8 mouse cellular contexts compared by ENCODE assay signal in genomic region chr1:165836461-165836860, GRCm38 (mm10). TPM values are rescaled to one million over a fixed set of nuclear protein-coding genes. Genes with fewer than 3 reads are reported as not detected.
DNase-seq lines count a peak whose midpoint lies in the region; ATAC-seq lines count a peak whose summit lies in the region.

No protein-coding gene starts in this region.

- peak; percentile 50 for DNase-seq in adrenal gland, postnatal 10 days
- DNase-seq in adrenal gland, postnatal 4 days (ENCODE audit: low spot score in 2 of 2): no peak
- no peak for DNase-seq in lung, adult 18-20 months
- peak; percentile 83 for DNase-seq in embryonic facial prominence, embryonic 14.5 days (ENCODE audit: low spot score)
- DNase-seq in neural tube, embryonic 10.5 days (ENCODE audit: extremely low spot score, low spot score): peak; percentile 51
- DNase-seq in natural killer cell, adult 2 months (ENCODE audit: low spot score in 2 of 2): no peak
- no peak for DNase-seq in left cerebral cortex, postnatal 25 days (ENCODE audit: low spot score in 2 of 2)

- no peaks in the 10 kb centered on the region for H3K36me3 ChIP-seq in lung, embryonic 16.5 days (ENCODE audit: control insufficient read depth, insufficient read depth, low read length)
- no peaks in the 10 kb centered on the region for H3K36me3 ChIP-seq in embryonic facial prominence, embryonic 14.5 days (ENCODE audit: control insufficient read depth, insufficient read depth, low read length)

- H3K9me3 ChIP-seq in lung, embryonic 16.5 days (ENCODE audit: control insufficient read depth, low read length): no peaks in the 10 kb centered on the region
- no peaks in the 10 kb centered on the region for H3K9me3 ChIP-seq in embryonic facial prominence, embryonic 14.5 days (ENCODE audit: control insufficient read depth, low read length)

- WGBS in lung, embryonic 16.5 days: 24% methylated on average over 6 of the region's 6 CpGs
- 7% methylated on average over 6 of the region's 6 CpGs for WGBS in embryonic facial prominence, embryonic 14.5 days

- intact Hi-C loops in left cerebral cortex, postnatal 25 days (cut with DNase I): no loop called here

- H3K27me3 ChIP-seq in lung, embryonic 16.5 days (ENCODE audit: control insufficient read depth, insufficient read depth, low read depth, low read length): peaks cover 23% of the 10 kb centered on the region
- H3K27me3 ChIP-seq in embryonic facial prominence, embryonic 14.5 days (replicated peaks; ENCODE audit: control insufficient read depth, insufficient read depth, low read length): peaks cover 24% of the 10 kb centered on the region

- H3K4me1 ChIP-seq in lung, embryonic 16.5 days (replicated peaks; ENCODE audit: control insufficient read depth, insufficient read depth, low read length): peaks cover 37% of the 10 kb centered on the region
- peaks cover 30% of the 10 kb centered on the region for H3K4me1 ChIP-seq in embryonic facial prominence, embryonic 14.5 days (ENCODE audit: control insufficient read depth, insufficient read depth, low read length)

- peak; percentile 63 for ATAC-seq in lung, embryonic 16.5 days (ENCODE audit: low read depth)
- 0 out of 2 replicates have a peak, but pooled peaks have one; percentile 17 for ATAC-seq in embryonic facial prominence, embryonic 14.5 days (ENCODE audit: low read depth)

- no peak overlapping the region for H3K27ac ChIP-seq in lung, embryonic 16.5 days (ENCODE audit: low read length)
- H3K27ac ChIP-seq in embryonic facial prominence, embryonic 14.5 days (replicated peaks; ENCODE audit: low read depth, low read length): 0 out of 2 replicates have a peak overlapping the region, but pooled peaks have one; percentile 49

- H3K4me3 ChIP-seq in lung, embryonic 16.5 days (ENCODE audit: low read length): no peak overlapping the region
- H3K4me3 ChIP-seq in embryonic facial prominence, embryonic 14.5 days (ENCODE audit: low read depth, low read length): no peak overlapping the region

- no peak overlapping the region for H3K9ac ChIP-seq in lung, embryonic 16.5 days (ENCODE audit: low read length)
- no peak overlapping the region for H3K9ac ChIP-seq in embryonic facial prominence, embryonic 14.5 days (ENCODE audit: low read depth, low read length)

- no peak overlapping the region for H3K4me2 ChIP-seq in lung, embryonic 16.5 days (ENCODE audit: low read depth, low read length)
- no peak overlapping the region for H3K4me2 ChIP-seq in embryonic facial prominence, embryonic 14.5 days (ENCODE audit: low read depth, low read length)

RNA-seq across cellular contexts. Expression of gene Cd247, which starts 48.0 kb away (rescaled TPM):
- 1 to 10 TPM; 3.2 to 4.5 TPM for total RNA-seq in adrenal gland, postnatal 10 days (2021)
- under 1 TPM; 0.45 to 0.48 TPM for total RNA-seq in adrenal gland, postnatal 4 days (2021)
- 2.1 and 2.8 TPM in 2 replicates for polyA plus RNA-seq in lung, embryonic 16.5 days (2015; fragmentation: Nextera tagmentation; extraction: Ambion mirVana)
- 0.42 and 0.94 TPM in 2 replicates for polyA plus RNA-seq in embryonic facial prominence, embryonic 14.5 days (2014; fragmentation: Nextera tagmentation; extraction: Ambion mirVana)
- total RNA-seq in left cerebral cortex, postnatal 25 days (2021): not detected

Comparison
In these comparisons a context has a peak if more than half of its experiments do, and no peak if none do; other contexts are left out.
1. DNase-seq: peak in adrenal gland, postnatal 10 days (single experiment), embryonic facial prominence, embryonic 14.5 days (single experiment) and neural tube, embryonic 10.5 days (single experiment); none in adrenal gland, postnatal 4 days (0 of 2), lung, adult 18-20 months (0 of 2), natural killer cell, adult 2 months (0 of 2) and left cerebral cortex, postnatal 25 days (0 of 2).